Mouse (Mus musculus): ENCODE data around the gene Nup155. TPM values are rescaled to one million over a fixed set of nuclear protein-coding genes. Genes with fewer than 3 reads are reported as not detected.

Gene Nup155
- total RNA-seq, 1 experiment: 133 TPM

- in situ Hi-C loops (cut with MboI; ENCODE audit: low sequenced_read_pairs in 2 of 2, unreplicated experiment in 2 of 2): no loop called here
- no peak within 1 kb of the TSS for H3K27ac ChIP-seq (ENCODE audit: insufficient read depth, low read depth, low read length, poor library complexity, severe bottlenecking)
- TF ChIP-seq ZNF384 (IDR thresholded peaks at IDR 0.05; ENCODE audit: low read depth, low read length) (no peak), MAFK (IDR thresholded peaks at IDR 0.05; ENCODE audit: insufficient read depth, low read depth, low read length) (no peak), HCFC1 (IDR thresholded peaks at IDR 0.05; ENCODE audit: borderline replicate concordance, insufficient read depth, low read length) (no peak), CHD2 (IDR thresholded peaks at IDR 0.05; ENCODE audit: low read depth, low read length) (no peak), ZC3H11A (IDR thresholded peaks at IDR 0.05; ENCODE audit: borderline replicate concordance, low read depth, low read length) (no peak)
- H3K9ac ChIP-seq (ENCODE audit: insufficient read depth, low read depth, low read length, poor library complexity, severe bottlenecking): peak within 1 kb of the TSS; percentile 82
- H3K9me3 ChIP-seq (ENCODE audit: control insufficient read depth, insufficient read depth, low read depth, low read length): no peaks in the 10 kb centered on the region
- DNase-seq (ENCODE audit: low read depth, low spot score): peak; percentile 80
- H3K4me1 ChIP-seq (ENCODE audit: control insufficient read depth in 2 of 2, insufficient read depth in 2 of 2, low read length in 2 of 2, poor library complexity in 1 of 2): peaks cover 0 to 5% of the 10 kb centered on the region in 2 experiments; a peak in 1 of 4 replicates
- peaks cover 2% of the 10 kb centered on the region; the same call in 1 of the 2 replicates for H3K36me3 ChIP-seq (ENCODE audit: control insufficient read depth, insufficient read depth, low read length, poor library complexity, severe bottlenecking)
- peak within 1 kb of the TSS; percentile 84 to 93 for H3K4me3 ChIP-seq (ENCODE audit: insufficient read depth in 1 of 2, low read depth in 1 of 2, low read length in 2 of 2, poor library complexity in 1 of 2, severe bottlenecking in 1 of 2)
These were observed 59.7 kb downstream of the Nup155 start, which contains the start of gene Cplane1 for GRCm38 (mm10) chr15:8168591-8169265. Gene Cplane1 (plus strand): TSS chr15:8169106.

GRCm38 (mm10) chr15:8169266-8169746 lies 60.2 kb downstream of the Nup155 start:
- H3K4me1 ChIP-seq (ENCODE audit: control insufficient read depth in 2 of 2, insufficient read depth in 2 of 2, low read length in 2 of 2, poor library complexity in 1 of 2): peaks cover 0 to 5% of the 10 kb centered on the region in 2 experiments; a peak in 1 of 4 replicates
- TF ChIP-seq HCFC1 (IDR thresholded peaks at IDR 0.05; ENCODE audit: borderline replicate concordance, insufficient read depth, low read length) (no peak), ZC3H11A (IDR thresholded peaks at IDR 0.05; ENCODE audit: borderline replicate concordance, low read depth, low read length) (no peak), CHD2 (IDR thresholded peaks at IDR 0.05; ENCODE audit: low read depth, low read length) (no peak), ZNF384 (IDR thresholded peaks at IDR 0.05; ENCODE audit: low read depth, low read length) (no peak), MAFK (IDR thresholded peaks at IDR 0.05; ENCODE audit: insufficient read depth, low read depth, low read length) (no peak)
- peaks cover 2% of the 10 kb centered on the region; the same call in 1 of the 2 replicates for H3K36me3 ChIP-seq (ENCODE audit: control insufficient read depth, insufficient read depth, low read length, poor library complexity, severe bottlenecking)
- H3K9me3 ChIP-seq (ENCODE audit: control insufficient read depth, insufficient read depth, low read depth, low read length): no peaks in the 10 kb centered on the region
- H3K4me3 ChIP-seq (ENCODE audit: insufficient read depth in 1 of 2, low read depth in 1 of 2, low read length in 2 of 2, poor library complexity in 1 of 2, severe bottlenecking in 1 of 2): peak overlapping the region; percentile 84 to 93
- H3K27ac ChIP-seq (ENCODE audit: insufficient read depth, low read depth, low read length, poor library complexity, severe bottlenecking): no peak overlapping the region
- peak overlapping the region; percentile 82 for H3K9ac ChIP-seq (ENCODE audit: insufficient read depth, low read depth, low read length, poor library complexity, severe bottlenecking)
- in situ Hi-C loops (cut with MboI; ENCODE audit: low sequenced_read_pairs in 2 of 2, unreplicated experiment in 2 of 2): no loop called here
- DNase-seq (ENCODE audit: low read depth, low spot score): peak; percentile 26

- Histone ChIP-seq H3K27ac (ENCODE audit: insufficient read depth, low read depth, low read length, poor library complexity, severe bottlenecking) (no peak overlapping the region), H3K36me3 (ENCODE audit: control insufficient read depth, insufficient read depth, low read length, poor library complexity, severe bottlenecking) (no peaks in the 10 kb centered on the region; the same call in 1 of the 2 replicates), H3K9ac (ENCODE audit: insufficient read depth, low read depth, low read length, poor library complexity, severe bottlenecking) (no peak overlapping the region), H3K9me3 (ENCODE audit: control insufficient read depth, insufficient read depth, low read depth, low read length) (no peaks in the 10 kb centered on the region), H3K4me3 (ENCODE audit: insufficient read depth in 1 of 2, low read depth in 1 of 2, low read length in 2 of 2, poor library complexity in 1 of 2, severe bottlenecking in 1 of 2) (no peak overlapping the region), H3K4me1 (ENCODE audit: control insufficient read depth in 2 of 2, insufficient read depth in 2 of 2, low read length in 2 of 2, poor library complexity in 1 of 2) (no peaks in the 10 kb centered on the region)
- in situ Hi-C loops (cut with MboI; ENCODE audit: low sequenced_read_pairs in 2 of 2, unreplicated experiment in 2 of 2): no loop called here
- no peak for DNase-seq (ENCODE audit: low read depth, low spot score)
- TF ChIP-seq ZC3H11A (IDR thresholded peaks at IDR 0.05; ENCODE audit: borderline replicate concordance, low read depth, low read length): no peak
- no peak for TF ChIP-seq HCFC1 (IDR thresholded peaks at IDR 0.05; ENCODE audit: borderline replicate concordance, insufficient read depth, low read length)
- TF ChIP-seq ZNF384 (IDR thresholded peaks at IDR 0.05; ENCODE audit: low read depth, low read length): no peak
- no peak for TF ChIP-seq CHD2 (IDR thresholded peaks at IDR 0.05; ENCODE audit: low read depth, low read length)
- no peak for TF ChIP-seq MAFK (IDR thresholded peaks at IDR 0.05; ENCODE audit: insufficient read depth, low read depth, low read length)
These were observed 80.5 kb downstream of the Nup155 start for GRCm38 (mm10) chr15:8189563-8189962.

GRCm38 (mm10) chr15:8190435-8190834 lies 81.4 kb downstream of the Nup155 start:
- H3K36me3 ChIP-seq (ENCODE audit: control insufficient read depth, insufficient read depth, low read length, poor library complexity, severe bottlenecking): no peaks in the 10 kb centered on the region; the same call in 1 of the 2 replicates
- H3K27ac ChIP-seq (ENCODE audit: insufficient read depth, low read depth, low read length, poor library complexity, severe bottlenecking): no peak overlapping the region
- no peak for DNase-seq (ENCODE audit: low read depth, low spot score)
- no peak overlapping the region for H3K9ac ChIP-seq (ENCODE audit: insufficient read depth, low read depth, low read length, poor library complexity, severe bottlenecking)
- H3K4me1 ChIP-seq (ENCODE audit: control insufficient read depth in 2 of 2, insufficient read depth in 2 of 2, low read length in 2 of 2, poor library complexity in 1 of 2): no peaks in the 10 kb centered on the region
- no peaks in the 10 kb centered on the region for H3K9me3 ChIP-seq (ENCODE audit: control insufficient read depth, insufficient read depth, low read depth, low read length)
- TF ChIP-seq ZNF384 (IDR thresholded peaks at IDR 0.05; ENCODE audit: low read depth, low read length) (no peak), HCFC1 (IDR thresholded peaks at IDR 0.05; ENCODE audit: borderline replicate concordance, insufficient read depth, low read length) (no peak), ZC3H11A (IDR thresholded peaks at IDR 0.05; ENCODE audit: borderline replicate concordance, low read depth, low read length) (no peak), MAFK (IDR thresholded peaks at IDR 0.05; ENCODE audit: insufficient read depth, low read depth, low read length) (no peak), CHD2 (IDR thresholded peaks at IDR 0.05; ENCODE audit: low read depth, low read length) (no peak)
- H3K4me3 ChIP-seq (ENCODE audit: insufficient read depth in 1 of 2, low read depth in 1 of 2, low read length in 2 of 2, poor library complexity in 1 of 2, severe bottlenecking in 1 of 2): no peak overlapping the region
- in situ Hi-C loops (cut with MboI; ENCODE audit: low sequenced_read_pairs in 2 of 2, unreplicated experiment in 2 of 2): no loop called here
